Mouse (Mus musculus): Measurements from ENCODE around the gene Exosc2. TPM values are rescaled to one million over a fixed set of nuclear protein-coding genes. Genes with fewer than 3 reads are reported as not detected.

Exosc2 gene
- total and polyA plus RNA-seq, 3 experiments: 128 to 219 (median 172) TPM

DNA sequence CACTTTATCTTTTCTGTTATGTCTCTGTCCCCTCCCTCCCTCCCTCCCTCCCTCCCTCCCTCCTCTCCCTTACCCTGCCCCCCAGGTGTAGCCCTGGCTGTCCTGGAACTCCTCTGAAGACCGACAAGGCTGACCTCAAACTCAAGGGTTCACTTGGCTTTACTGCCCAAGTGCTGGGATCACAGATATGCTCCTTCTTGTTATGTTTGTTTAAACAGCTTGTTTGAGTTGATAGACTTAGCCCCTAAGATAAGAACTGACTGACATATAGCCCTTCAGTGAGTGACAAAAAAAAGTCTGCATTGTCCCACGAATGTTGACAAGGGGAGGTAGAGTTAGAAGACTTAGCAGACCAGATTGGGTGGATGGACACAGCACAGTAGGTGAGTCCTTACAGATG lies 36.0 kb downstream of the Exosc2 start:
- Histone ChIP-seq H3K79me2 (ENCODE audit: control insufficient read depth, insufficient read depth, low read length, poor library complexity) (no peaks in the 10 kb centered on the region), H3K27ac (ENCODE audit: control insufficient read depth, low read depth, low read length) (no peak overlapping the region), H3K9ac (ENCODE audit: control insufficient read depth, low read depth, low read length, poor library complexity, severe bottlenecking) (no peak overlapping the region), H3K4me1 (ENCODE audit: control insufficient read depth in 1 of 2, insufficient read depth in 2 of 2, low read length in 2 of 2) (peaks cover 4 to 7% of the 10 kb centered on the region in 2 experiments; a peak in 1 of 4 replicates), H3K4me3 (ENCODE audit: control insufficient read depth in 1 of 2, insufficient read depth in 1 of 2, low read depth in 2 of 2, low read length in 2 of 2) (no peak overlapping the region), H3K27me3 (ENCODE audit: control insufficient read depth in 1 of 2, insufficient read depth in 2 of 2, low read length in 2 of 2) (no peaks in the 10 kb centered on the region), H3K9me3 (replicated peaks; ENCODE audit: insufficient read depth, low read length) (no peaks in the 10 kb centered on the region), H3K36me3 (ENCODE audit: control insufficient read depth in 1 of 2, insufficient read depth in 2 of 2, low read length in 2 of 2) (no peaks in the 10 kb centered on the region; a peak in 1 of 4 replicates)
- peak; percentile 19 for DNase-seq (ENCODE audit: low read depth, low spot score)
- TF ChIP-seq TBP (IDR thresholded peaks at IDR 0.05; ENCODE audit: low read depth, low read length) (no peak), MYB (IDR thresholded peaks at IDR 0.05; ENCODE audit: low read depth, low read length) (no peak), CHD2 (IDR thresholded peaks at IDR 0.05; ENCODE audit: low read length) (no peak), TCF12 (IDR thresholded peaks at IDR 0.05; ENCODE audit: low read depth, low read length) (peak; percentile 63), ZC3H11A (IDR thresholded peaks at IDR 0.05; ENCODE audit: low read depth, low read length) (no peak), USF2 (IDR thresholded peaks at IDR 0.05; ENCODE audit: borderline replicate concordance in 1 of 2, insufficient read depth in 1 of 2, low read depth in 1 of 2, low read length in 2 of 2) (no peak), EP300 (IDR thresholded peaks at IDR 0.05; ENCODE audit: low read depth in 1 of 2, low read length in 2 of 2) (peak in 1 of 2 experiments; percentile 42; a peak in 2 of 4 replicates), SIN3A (IDR thresholded peaks at IDR 0.05; ENCODE audit: low read length) (no peak), GATA1 (IDR thresholded peaks at IDR 0.05; ENCODE audit: low read depth, low read length) (0 out of 2 replicates have a peak, but pooled peaks have one; percentile 52), POLR2AphosphoS5 (IDR thresholded peaks at IDR 0.05; ENCODE audit: borderline replicate concordance, low read depth, low read length) (no peak), SMC3 (IDR thresholded peaks at IDR 0.05; ENCODE audit: low read depth, low read length) (no peak), ZNF384 (IDR thresholded peaks at IDR 0.05; ENCODE audit: low read depth, low read length) (0 out of 2 replicates have a peak, but pooled peaks have one; percentile 20), POLR2A (IDR thresholded peaks at IDR 0.05; ENCODE audit: control insufficient read depth in 1 of 2, insufficient read depth in 1 of 2, low read depth in 1 of 2, low read length in 2 of 2, poor library complexity in 1 of 2) (no peak), RAD21 (IDR thresholded peaks at IDR 0.05; ENCODE audit: low read depth, low read length) (no peak), ZMIZ1 (IDR thresholded peaks at IDR 0.05; ENCODE audit: low read depth, low read length) (no peak), CTCF (IDR thresholded peaks at IDR 0.05 in 2 of 3, conservative IDR thresholded peaks at IDR 0.05 in 1 of 3; ENCODE audit: control insufficient read depth in 1 of 3, insufficient read depth in 1 of 3, low read depth in 2 of 3, low read length in 3 of 3, poor library complexity in 1 of 3, severe bottlenecking in 1 of 3) (no peak), USF1 (IDR thresholded peaks at IDR 0.05; ENCODE audit: low read depth, low read length) (no peak), MAFK (IDR thresholded peaks at IDR 0.05; ENCODE audit: borderline replicate concordance, low read depth, low read length) (no peak), ELF1 (IDR thresholded peaks at IDR 0.05; ENCODE audit: low read depth, low read length) (no peak), BHLHE40 (IDR thresholded peaks at IDR 0.05; ENCODE audit: borderline replicate concordance, low read depth, low read length) (no peak), MXI1 (IDR thresholded peaks at IDR 0.05; ENCODE audit: low read depth, low read length) (no peak), ETS1 (IDR thresholded peaks at IDR 0.05; ENCODE audit: low read depth, low read length) (no peak), GABPA (IDR thresholded peaks at IDR 0.05; ENCODE audit: low read depth, low read length) (no peak), MAZ (IDR thresholded peaks at IDR 0.05; ENCODE audit: low read depth, low read length) (no peak), MAX (IDR thresholded peaks at IDR 0.05; ENCODE audit: low read length) (no peak), NELFE (IDR thresholded peaks at IDR 0.05; ENCODE audit: low read depth, low read length) (no peak), MEF2A (IDR thresholded peaks at IDR 0.05; ENCODE audit: extremely low read depth, insufficient replicate concordance, low read depth, low read length, poor library complexity, severe bottlenecking) (no peak), MYC (IDR thresholded peaks at IDR 0.05; ENCODE audit: low read depth, low read length) (no peak), NRF1 (IDR thresholded peaks at IDR 0.05; ENCODE audit: insufficient read depth, low read depth, low read length, poor library complexity, severe bottlenecking) (no peak), KAT2A (conservative IDR thresholded peaks at IDR 0.05; ENCODE audit: low read depth, low read length) (no peak), POLR2AphosphoS2 (IDR thresholded peaks at IDR 0.05; ENCODE audit: low read length) (no peak), RCOR1 (IDR thresholded peaks at IDR 0.05; ENCODE audit: low read depth, low read length) (no peak), ZKSCAN1 (IDR thresholded peaks at IDR 0.05; ENCODE audit: low read depth, low read length) (no peak), HCFC1 (IDR thresholded peaks at IDR 0.05; ENCODE audit: low read depth, low read length) (no peak), CHD1 (IDR thresholded peaks at IDR 0.05; ENCODE audit: low read depth, low read length) (no peak), TAL1 (IDR thresholded peaks at IDR 0.05; ENCODE audit: low read length) (peak; percentile 36; the same call in 1 of the 2 replicates), UBTF (IDR thresholded peaks at IDR 0.05; ENCODE audit: borderline replicate concordance, insufficient read depth, low read depth, low read length) (no peak), JUND (IDR thresholded peaks at IDR 0.05; ENCODE audit: low read depth, low read length) (no peak)

All from MEL (cell line).